Mouse (Mus musculus) CH12.LX (cell line): ENCODE measurements around the gene Cntn1. TPM values are rescaled to one million over a fixed set of nuclear protein-coding genes. Genes with fewer than 3 reads are reported as not detected.

Experiments used
- DNase-seq: peaks from one replicate; pipeline ENCODE4 v3.0.0-alpha.2; 2013; ENCODE audit errors: extremely low read depth
- H3K27ac ChIP-seq: 2 replicates; pipeline ENCODE4 v1.5.1; 2012; ENCODE audit warnings: low read depth, mild to moderate bottlenecking, control low read depth, moderate library complexity; ENCODE audit not compliant: insufficient read depth
- H3K27me3 ChIP-seq: replicated peaks from 2 replicates; pipeline ENCODE3; 2012; ENCODE audit warnings: inconsistent platforms
- H3K36me3 ChIP-seq, 2 experiments: replicated peaks in 1 of 2; 2 replicates each; pipeline versions ENCODE3 to v1.6.1; 2012; ENCODE audit warnings: inconsistent platforms in 1 of 2, low read length in 1 of 2, mild to moderate bottlenecking in 1 of 2, mixed read lengths in 1 of 2, moderate library complexity in 1 of 2; ENCODE audit not compliant: control insufficient read depth in 1 of 2, insufficient read depth in 1 of 2
- H3K4me1 ChIP-seq, 2 experiments: 2 replicates each; pipeline ENCODE4 v1.6.1; 2012; ENCODE audit warnings: inconsistent platforms in 1 of 2, moderate library complexity in 1 of 2; ENCODE audit not compliant: insufficient read depth in 2 of 2, control insufficient read depth in 1 of 2
- H3K4me2 ChIP-seq: 2 replicates; pipeline ENCODE4 v1.6.1; 2012; ENCODE audit warnings: low read depth, mild to moderate bottlenecking, control low read depth; ENCODE audit not compliant: poor library complexity, insufficient read depth, severe bottlenecking
- H3K4me3 ChIP-seq, 3 experiments: fragments of 150-350 bp in 1 of 3; sonication (generic) in 1 of 3; replicated peaks in 1 of 3; 2 replicates each; pipeline versions ENCODE3 to v1.5.1; 2011 to 2012; ENCODE audit warnings: low read depth in 2 of 3, low read length in 2 of 3, mild to moderate bottlenecking in 2 of 3, moderate library complexity in 2 of 3, control low read depth in 1 of 3, improper control_type of control experiment in 1 of 3, inconsistent platforms in 1 of 3, mixed read lengths in 1 of 3; ENCODE audit not compliant: poor library complexity in 1 of 3
- H3K79me2 ChIP-seq: replicated peaks from 2 replicates; pipeline ENCODE4 v1.6.1; 2012; ENCODE audit warnings: mild to moderate bottlenecking, moderate library complexity; ENCODE audit not compliant: control insufficient read depth, poor library complexity, insufficient read depth, severe bottlenecking; ENCODE audit errors: extremely low read depth
- H3K9ac ChIP-seq: 2 replicates; pipeline ENCODE4 v1.6.1; 2012; ENCODE audit warnings: low read depth, mild to moderate bottlenecking, control low read depth, moderate library complexity; ENCODE audit not compliant: insufficient read depth
- H3K9me3 ChIP-seq: replicated peaks from 2 replicates; pipeline ENCODE3; 2012; ENCODE audit warnings: low read length, inconsistent platforms, mixed read lengths
- BHLHE40 ChIP-seq: IDR thresholded peaks from 2 replicates; pipeline ENCODE4 v1.6.1; 2011; ENCODE audit warnings: mild to moderate bottlenecking, low read depth, low read length, improper control_type of control experiment
- CTCF ChIP-seq, 2 experiments: IDR thresholded peaks in 1 of 2; conservative IDR thresholded peaks in 1 of 2; 2 replicates each; pipeline ENCODE4 v1.5.1; 2011 to 2012; ENCODE audit warnings: low read depth in 2 of 2, low read length in 2 of 2, improper control_type of control experiment in 1 of 2, inconsistent platforms in 1 of 2, mild to moderate bottlenecking in 1 of 2, moderate library complexity in 1 of 2
- E2F4 ChIP-seq: IDR thresholded peaks from 2 replicates; pipeline ENCODE4 v1.6.1; 2011; ENCODE audit warnings: low read depth, low read length, improper control_type of control experiment; ENCODE audit not compliant: insufficient replicate concordance
- EP300 ChIP-seq: IDR thresholded peaks from 2 replicates; pipeline ENCODE4 v1.6.1; 2011; ENCODE audit warnings: low read length, improper control_type of control experiment
- ETS1 ChIP-seq: conservative IDR thresholded peaks from 2 replicates; pipeline ENCODE4 v1.6.1; 2012; ENCODE audit warnings: low read depth, mild to moderate bottlenecking, inconsistent platforms, low read length, improper control_type of control experiment, moderate library complexity
- KAT2A ChIP-seq: IDR thresholded peaks from 2 replicates; pipeline ENCODE4 v1.6.1; 2012; ENCODE audit warnings: low read length, improper control_type of control experiment, inconsistent platforms; ENCODE audit not compliant: insufficient replicate concordance
- MAFK ChIP-seq: IDR thresholded peaks from 2 replicates; pipeline ENCODE4 v1.6.1; 2011; ENCODE audit warnings: low read length, improper control_type of control experiment; ENCODE audit not compliant: insufficient replicate concordance
- MAZ ChIP-seq: IDR thresholded peaks from 2 replicates; pipeline ENCODE4 v1.6.1; 2012; ENCODE audit warnings: low read depth, mild to moderate bottlenecking, inconsistent platforms, low read length, improper control_type of control experiment, moderate library complexity
- MEF2A ChIP-seq: IDR thresholded peaks from 2 replicates; pipeline ENCODE4 v1.6.1; 2014; ENCODE audit warnings: low read depth, mild to moderate bottlenecking, inconsistent platforms, low read length, improper control_type of control experiment, borderline replicate concordance
- MYC ChIP-seq: IDR thresholded peaks from 2 replicates; pipeline ENCODE4 v1.6.1; 2011; ENCODE audit warnings: low read depth, mild to moderate bottlenecking, improper control_type of control experiment, low read length
- NELFE ChIP-seq: IDR thresholded peaks from 2 replicates; pipeline ENCODE4 v1.6.1; 2011; ENCODE audit warnings: low read depth, low read length, improper control_type of control experiment
- PAX5 ChIP-seq: IDR thresholded peaks from 2 replicates; pipeline ENCODE4 v1.6.1; 2012; ENCODE audit warnings: low read length, inconsistent platforms, mixed read lengths
- POLR2AphosphoS2 ChIP-seq: IDR thresholded peaks from 2 replicates; pipeline ENCODE4 v1.6.1; 2011; ENCODE audit warnings: low read depth, low read length, improper control_type of control experiment
- RAD21 ChIP-seq: IDR thresholded peaks from 2 replicates; pipeline ENCODE4 v1.6.1; 2011; ENCODE audit warnings: low read depth, mild to moderate bottlenecking, low read length, improper control_type of control experiment, moderate library complexity
- RCOR1 ChIP-seq: conservative IDR thresholded peaks from 2 replicates; pipeline ENCODE4 v1.6.1; 2012; ENCODE audit warnings: low read depth, mild to moderate bottlenecking, inconsistent platforms, low read length, improper control_type of control experiment
- SIN3A ChIP-seq: IDR thresholded peaks from 2 replicates; pipeline ENCODE4 v1.6.1; 2012; ENCODE audit warnings: low read length, improper control_type of control experiment, inconsistent platforms
- SMC3 ChIP-seq: IDR thresholded peaks from 2 replicates; pipeline ENCODE4 v1.6.1; 2011; ENCODE audit warnings: low read depth, low read length, improper control_type of control experiment
- TCF12 ChIP-seq: IDR thresholded peaks from 2 replicates; pipeline ENCODE4 v1.6.1; 2014; ENCODE audit warnings: low read depth, mild to moderate bottlenecking, inconsistent platforms, low read length, improper control_type of control experiment
- USF1 ChIP-seq: IDR thresholded peaks from 2 replicates; pipeline ENCODE4 v1.6.1; 2014; ENCODE audit warnings: low read depth, mild to moderate bottlenecking, inconsistent platforms, low read length, improper control_type of control experiment
- ZKSCAN1 ChIP-seq: IDR thresholded peaks from 2 replicates; pipeline ENCODE4 v1.6.1; 2012; ENCODE audit warnings: low read depth, inconsistent platforms, low read length, improper control_type of control experiment, borderline replicate concordance
- ZMIZ1 ChIP-seq: IDR thresholded peaks from 2 replicates; pipeline ENCODE4 v1.6.1; 2012; ENCODE audit warnings: low read depth, mild to moderate bottlenecking, inconsistent platforms, low read length, improper control_type of control experiment
- ZNF384 ChIP-seq: IDR thresholded peaks from 2 replicates; pipeline ENCODE4 v1.6.1; 2012; ENCODE audit warnings: low read depth, low read length, improper control_type of control experiment, inconsistent platforms
- dilution Hi-C: fragments of 300-500 bp; cut with MboI; formaldehyde crosslinking; loops from 2 replicates; pipeline ENCODE4 v1.14.3; 2020; ENCODE audit warnings: low sequenced_read_pairs; ENCODE audit not compliant: extremely low pct_unique_long_range_greater_than_20kb, extremely low pct_ligation_motif_present
- in situ Hi-C: fragments of 300-500 bp; cut with MboI; formaldehyde crosslinking; loops from 3 replicates; pipeline ENCODE4 v1.14.3; 2019; ENCODE audit warnings: low sequenced_read_pairs, low pct_ligation_motif_present, low pct_unique_long_range_greater_than_20kb, mixed read lengths
- polyA plus RNA-seq: library from polyadenylated mRNA; unstranded; fragments of >175 nt; gene quantifications from 2 replicates; pipeline ENCODE4 v1.2.1, GENCODE M21; 2012; ENCODE audit warnings: low read depth; ENCODE audit not compliant: insufficient read length
- total RNA-seq, 2 experiments: library from RNA; depleted of rRNA; stranded (reverse); fragments of 300-350 nt in 1 of 2; fragments of >200 nt in 1 of 2; gene quantifications; 2 replicates each; pipeline ENCODE4 v1.2.3; 2012 to 2014

Gene Cntn1
- total and polyA plus RNA-seq, 3 experiments: 0.04 TPM; not detected in 2

- TF ChIP-seq CTCF (conservative IDR thresholded peaks at IDR 0.05 in 1 of 2, IDR thresholded peaks at IDR 0.05 in 1 of 2; ENCODE audit: low read depth in 2 of 2, low read length in 2 of 2): no peak
- TF ChIP-seq MYC: no peak
- no peak for TF ChIP-seq MAFK
- TF ChIP-seq PAX5: no peak
- no peak for TF ChIP-seq ZMIZ1
- no peak for TF ChIP-seq KAT2A
- TF ChIP-seq MAZ: no peak
- TF ChIP-seq RAD21: no peak
- TF ChIP-seq EP300: no peak
- no peak for TF ChIP-seq ZNF384
- TF ChIP-seq SIN3A: no peak
- TF ChIP-seq BHLHE40: no peak
- Histone ChIP-seq H3K9me3 (peaks cover 44% of the 10 kb centered on the region), H3K4me1 (no peaks in the 10 kb centered on the region), H3K36me3 (no peaks in the 10 kb centered on the region), H3K27me3 (no peaks in the 10 kb centered on the region), H3K4me2 (no peak overlapping the region), H3K4me3 (no peak overlapping the region), H3K79me2 (no peaks in the 10 kb centered on the region), H3K9ac (no peak overlapping the region), H3K27ac (no peak overlapping the region)
- in situ Hi-C loops (no loop called here), dilution Hi-C loops (no loop called here)
- no peak for DNase-seq
Observed at GRCm38 (mm10) chr15:92235836-92236235, 184.9 kb downstream of the Cntn1 start.

GRCm38 (mm10) chr15:92264980-92265707 is 214.2 kb downstream of the Cntn1 start:
- dilution Hi-C loops: no loop called here

GRCm38 (mm10) chr15:92268341-92268740 is 217.4 kb downstream of the Cntn1 start:
- Histone ChIP-seq H3K79me2 (no peaks in the 10 kb centered on the region), H3K27me3 (no peaks in the 10 kb centered on the region), H3K27ac (no peak overlapping the region), H3K4me3 (no peak overlapping the region), H3K4me1 (no peaks in the 10 kb centered on the region), H3K36me3 (no peaks in the 10 kb centered on the region), H3K9me3 (peaks cover 41% of the 10 kb centered on the region), H3K9ac (no peak overlapping the region), H3K4me2 (no peak overlapping the region)
- DNase-seq: no peak
- in situ Hi-C loops (loop anchor here (25.0 kb wide), 1 partner anchor 944 kb away; no protein-coding TSS in a partner anchor), dilution Hi-C loops (no loop called here)
- TF ChIP-seq E2F4: no peak
- TF ChIP-seq KAT2A: no peak
- no peak for TF ChIP-seq USF1
- no peak for TF ChIP-seq NELFE
- TF ChIP-seq TCF12: no peak
- TF ChIP-seq BHLHE40: no peak
- no peak for TF ChIP-seq MAFK
- no peak for TF ChIP-seq ETS1
- no peak for TF ChIP-seq ZKSCAN1
- TF ChIP-seq MEF2A: no peak
- TF ChIP-seq PAX5: no peak
- TF ChIP-seq ZNF384: no peak
- TF ChIP-seq POLR2AphosphoS2: no peak

More at GRCm38 (mm10) chr15:92264980-92265707, 214.2 kb downstream of the Cntn1 start:
- H3K4me3 ChIP-seq: no peak overlapping the region
- peaks cover 37% of the 10 kb centered on the region for H3K9me3 ChIP-seq
- DNase-seq: peak; percentile 11
- no peaks in the 10 kb centered on the region for H3K79me2 ChIP-seq
- no peaks in the 10 kb centered on the region for H3K27me3 ChIP-seq
- TF ChIP-seq RAD21 (peak; percentile 64), CTCF (conservative IDR thresholded peaks at IDR 0.05 in 1 of 2, IDR thresholded peaks at IDR 0.05 in 1 of 2; ENCODE audit: low read depth in 2 of 2, low read length in 2 of 2) (peak in 1 of 2 experiments; percentile 59; a peak in 2 of 4 replicates), SMC3 (peak; percentile 35), RCOR1 (no peak)
- in situ Hi-C loops: loop anchor here (25.0 kb wide), 1 partner anchor 947 kb away; no protein-coding TSS in a partner anchor
- no peak overlapping the region for H3K9ac ChIP-seq
- H3K36me3 ChIP-seq: no peaks in the 10 kb centered on the region
- no peak overlapping the region for H3K27ac ChIP-seq
- H3K4me1 ChIP-seq: no peaks in the 10 kb centered on the region
- no peak overlapping the region for H3K4me2 ChIP-seq
